Mouse (Mus musculus) ES-E14 (cell line): ENCODE results near the gene Acaca.

Experiments
- HCFC1 ChIP-seq: IDR thresholded peaks from 2 replicates; pipeline ENCODE4 v1.6.1; 2012; ENCODE audit warnings: low read length, inconsistent platforms, borderline replicate concordance; ENCODE audit not compliant: insufficient read depth
- MAFK ChIP-seq: IDR thresholded peaks from 2 replicates; pipeline ENCODE4 v1.6.1; 2014; ENCODE audit warnings: mild to moderate bottlenecking, low read depth, low read length, inconsistent platforms; ENCODE audit not compliant: insufficient read depth
- ZC3H11A ChIP-seq: IDR thresholded peaks from 2 replicates; pipeline ENCODE4 v1.6.1; 2012; ENCODE audit warnings: low read depth, mild to moderate bottlenecking, inconsistent platforms, low read length, borderline replicate concordance
- ZNF384 ChIP-seq: IDR thresholded peaks from 2 replicates; pipeline ENCODE4 v1.6.1; 2012; ENCODE audit warnings: low read depth, low read length, inconsistent platforms

- TF ChIP-seq HCFC1 (no peak), ZC3H11A (no peak), MAFK (no peak), ZNF384 (no peak)
Measured at GRCm38 (mm10) chr11:84121051-84121956, 8.2 kb upstream of the Acaca start.
